Mouse (Mus musculus): ENCODE data around the gene Vmn1r79. TPM values are rescaled to one million over a fixed set of nuclear protein-coding genes. Genes with fewer than 3 reads are reported as not detected.
"Not testable (repeated sequence)": the region's sequence is repeated elsewhere in the genome, so short reads cannot be mapped to it uniquely, and the experiment has no call there.

Vmn1r79 gene
- total RNA-seq (2022): not detected

DNA sequence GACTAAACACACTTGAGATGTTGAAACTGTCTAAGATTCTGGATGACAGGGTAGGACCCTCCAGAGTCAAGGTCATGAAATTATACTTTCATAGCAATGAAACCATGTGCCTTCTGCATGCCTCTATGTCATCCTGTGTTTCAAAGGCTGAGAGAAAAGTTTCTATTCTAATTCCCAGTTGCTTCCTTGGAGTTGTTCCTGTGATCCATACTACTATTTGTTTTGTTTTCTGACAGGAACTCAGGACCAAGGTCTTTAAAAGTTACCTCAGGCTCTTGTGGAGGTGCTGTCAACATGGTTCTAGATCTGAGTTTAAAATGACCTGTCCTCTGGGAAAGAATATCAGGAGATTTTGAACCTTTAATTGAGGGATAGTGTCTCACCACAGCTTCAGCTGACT is at the start of gene Vmn1r79:
Gene Vmn1r79, plus strand, starts transcription at position 301 of the 400 bp plus-strand sequence.
- DNase-seq (ENCODE audit: low spot score in 2 of 2): not testable (repeated sequence)

DNA sequence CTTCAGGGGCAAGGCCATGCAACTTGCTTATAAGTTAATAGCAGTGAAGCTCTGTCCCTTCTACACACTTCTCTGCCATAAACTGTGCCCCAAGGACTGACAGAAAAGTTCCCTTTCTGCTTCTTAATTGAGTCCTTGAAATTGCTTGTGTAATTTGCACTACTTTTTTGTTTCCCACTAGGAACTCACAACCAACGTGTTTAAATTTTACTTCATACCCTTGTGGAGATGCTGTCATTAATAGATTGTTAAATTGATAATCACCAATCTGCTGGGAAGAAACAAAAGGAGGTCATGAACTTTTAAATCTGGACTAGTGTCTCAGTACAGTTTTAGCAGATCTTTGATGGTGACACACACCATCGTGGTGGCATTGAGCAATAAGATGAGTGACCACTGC is 21.1 kb upstream of the Vmn1r79 start, which contains the start of gene Vmn1r78:
Gene Vmn1r78, plus strand, starts transcription at position 301 of the 400 bp plus-strand sequence.
- no peak for DNase-seq (ENCODE audit: low spot score in 2 of 2)

DNA sequence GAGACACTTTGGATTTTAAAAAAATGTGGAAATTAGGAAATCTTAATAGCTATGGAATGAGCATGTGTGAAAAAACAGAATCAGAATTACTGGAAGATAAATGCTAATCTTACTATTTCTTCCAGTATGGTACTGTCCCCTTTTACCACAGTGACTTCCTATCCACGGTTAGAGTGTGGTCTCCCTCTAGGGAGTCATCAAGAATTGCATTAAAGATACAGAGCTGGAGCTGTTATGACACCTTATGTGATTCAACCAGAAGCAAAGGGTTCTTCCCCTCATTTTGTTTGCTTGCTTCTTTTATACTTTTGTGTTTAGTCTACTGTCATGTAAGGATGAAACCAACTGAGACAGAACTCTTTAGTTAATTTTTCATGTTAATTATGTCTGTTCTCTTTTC is 14.6 kb upstream of the Vmn1r79 start:
- not testable (repeated sequence) for DNase-seq (ENCODE audit: low spot score in 2 of 2)

DNA sequence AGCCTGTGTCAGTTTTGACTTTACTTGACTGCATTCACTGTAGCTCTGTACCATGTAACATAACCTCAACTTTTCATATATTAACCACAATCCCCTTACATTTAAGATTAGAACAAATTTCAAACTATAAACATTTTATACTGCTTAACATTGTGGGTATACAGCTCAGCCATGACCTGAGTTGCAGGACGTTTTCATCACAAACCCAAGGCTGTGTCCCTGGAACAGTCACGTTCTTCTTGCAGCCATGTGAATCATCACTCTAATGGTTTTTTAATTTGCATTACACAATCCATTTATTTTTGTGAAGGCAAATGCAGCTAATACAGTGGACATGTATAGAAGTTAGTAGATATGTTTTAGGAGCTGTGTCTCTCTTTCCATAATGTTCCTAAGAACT is 1.8 kb downstream of the Vmn1r79 start:
- DNase-seq (ENCODE audit: low spot score in 2 of 2): not testable (repeated sequence)

DNA sequence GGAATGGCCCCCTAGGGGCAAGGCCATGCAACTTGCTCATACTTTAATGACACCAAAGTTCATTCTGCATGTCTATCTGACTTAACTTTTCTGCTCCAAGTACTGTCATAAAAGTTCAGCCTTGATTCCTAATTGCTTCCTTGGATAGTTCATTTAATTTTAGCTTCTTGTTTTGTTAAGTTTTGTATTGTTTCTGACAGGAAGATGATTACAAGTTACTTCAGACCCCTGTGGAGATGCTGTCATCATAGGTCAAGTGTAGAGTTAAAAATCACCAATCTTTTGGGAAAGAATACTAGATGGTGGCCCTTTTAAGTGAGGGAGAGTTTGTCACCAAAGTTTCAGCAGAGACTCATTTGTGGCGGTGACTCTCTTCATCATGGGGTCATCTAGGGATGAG is 17.9 kb downstream of the Vmn1r79 start, which contains the start of gene Vmn1r80:
Gene Vmn1r80, plus strand, starts transcription at position 301 of the 400 bp plus-strand sequence.
- DNase-seq (ENCODE audit: low spot score in 2 of 2): no peak

DNA sequence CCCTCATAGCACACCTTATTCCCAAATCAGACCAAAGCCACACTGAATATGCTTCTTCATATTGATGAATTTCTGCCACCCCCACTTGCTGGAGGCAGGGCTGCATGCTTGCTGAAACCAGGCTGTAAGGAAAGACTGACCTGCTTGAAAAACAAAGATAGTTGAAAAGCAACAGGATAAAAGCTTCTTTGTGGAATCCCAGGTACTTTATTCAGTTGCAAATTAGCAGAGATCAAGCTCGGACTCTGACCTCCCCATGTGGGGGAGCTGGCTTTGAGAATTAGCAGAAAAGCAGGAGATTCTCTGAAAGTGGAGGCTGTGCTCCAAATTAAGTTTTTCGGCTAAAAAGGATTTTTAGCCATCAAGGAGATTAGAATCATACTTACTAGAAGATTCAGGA is 33.1 kb downstream of the Vmn1r79 start:
- DNase-seq (ENCODE audit: low spot score in 2 of 2): no peak

Other genes starting within 250 kb of the Vmn1r79 start
- not detected for gene Vmn1r76, start 233.1 kb upstream of the Vmn1r79 start, total RNA-seq (2022)
- not detected for gene Vmn1r77, start 134.5 kb upstream of the Vmn1r79 start, total RNA-seq (2022)
- not detected for gene Vmn1r78, start 21.0 kb upstream of the Vmn1r79 start, total RNA-seq (2022)
- gene Vmn1r80, start 18.0 kb downstream of the Vmn1r79 start, total RNA-seq (2022): not detected
- gene Vmn1r81, start 97.0 kb downstream of the Vmn1r79 start, total RNA-seq (2022): under 1 TPM in 1 of 4 experiments, not detected in 3; 0.04 TPM
- gene Vmn1r82, start 129.2 kb downstream of the Vmn1r79 start, total RNA-seq (2022): not detected
- gene Vmn1r83, start 158.2 kb downstream of the Vmn1r79 start, total RNA-seq (2022): under 1 TPM in 1 of 4 experiments, not detected in 3; 0.10 TPM
- not detected for gene Vmn1r84, start 198.0 kb downstream of the Vmn1r79 start, total RNA-seq (2022)

All from layer of hippocampus, adult 8-10 months (tissue).